Mouse (Mus musculus) cortical plate, adult 2 months (tissue): Measurements from ENCODE around the gene Cacnb4. TPM values are rescaled to one million over a fixed set of nuclear protein-coding genes. Genes with fewer than 3 reads are reported as not detected.

ENCODE experiments used
- H3K27ac ChIP-seq: fragments of 200-500 bp; 2 replicates; pipeline ENCODE4 v1.5.1; 2012; ENCODE audit warnings: low read length, control low read depth, inconsistent platforms; ENCODE audit not compliant: insufficient read depth
- H3K4me1 ChIP-seq: fragments of 200-500 bp; 2 replicates; pipeline ENCODE4 v1.6.1; 2011; ENCODE audit warnings: low read length; ENCODE audit not compliant: control insufficient read depth, insufficient read depth
- H3K4me3 ChIP-seq: fragments of 200-500 bp; 2 replicates; pipeline ENCODE4 v1.5.1; 2011; ENCODE audit warnings: mild to moderate bottlenecking, low read length, control low read depth; ENCODE audit not compliant: insufficient read depth
- CTCF ChIP-seq: fragments of 200-500 bp; IDR thresholded peaks from 2 replicates; pipeline ENCODE4 v1.5.1; 2011; ENCODE audit warnings: mild to moderate bottlenecking, control low read depth, low read length; ENCODE audit not compliant: insufficient read depth; ENCODE audit errors: extremely low read depth
- POLR2A ChIP-seq: fragments of 200-500 bp; IDR thresholded peaks from 2 replicates; pipeline ENCODE4 v1.6.1; 2011; ENCODE audit warnings: mild to moderate bottlenecking, low read length, control low read depth; ENCODE audit not compliant: insufficient read depth; ENCODE audit errors: extremely low read depth
- polyA plus RNA-seq: library from polyadenylated mRNA; depleted of rRNA; stranded (reverse); fragments of >200 nt; gene quantifications from 2 replicates; pipeline ENCODE4 v1.2.3, GENCODE M21; 2012

Gene Cacnb4
- polyA plus RNA-seq, 1 experiment, result 70.3 TPM

DNA sequence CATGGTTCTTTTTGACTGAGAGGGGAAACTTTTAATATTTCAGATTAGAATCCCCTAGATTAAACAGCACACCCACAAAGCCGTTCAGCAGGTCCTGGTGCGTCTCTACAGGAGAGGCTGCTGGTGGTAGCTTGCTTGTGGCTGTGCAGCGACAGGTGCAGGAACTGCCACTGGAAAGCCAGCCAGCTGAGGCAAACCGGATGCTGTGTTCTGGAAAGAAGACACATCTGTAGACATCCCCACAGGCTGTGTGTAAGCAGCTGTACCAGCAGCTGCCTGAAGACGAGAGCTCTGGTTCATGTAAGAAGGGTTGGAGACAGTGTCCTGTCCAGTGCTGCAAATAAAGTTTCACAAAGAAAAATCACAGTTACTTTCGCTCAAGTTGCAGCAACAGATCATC lies 18.0 kb upstream of the Cacnb4 start:
- Histone ChIP-seq H3K4me3 (no peak overlapping the region), H3K4me1 (no peaks in the 10 kb centered on the region), H3K27ac (no peak overlapping the region)
- TF ChIP-seq POLR2A (no peak), CTCF (no peak)

DNA sequence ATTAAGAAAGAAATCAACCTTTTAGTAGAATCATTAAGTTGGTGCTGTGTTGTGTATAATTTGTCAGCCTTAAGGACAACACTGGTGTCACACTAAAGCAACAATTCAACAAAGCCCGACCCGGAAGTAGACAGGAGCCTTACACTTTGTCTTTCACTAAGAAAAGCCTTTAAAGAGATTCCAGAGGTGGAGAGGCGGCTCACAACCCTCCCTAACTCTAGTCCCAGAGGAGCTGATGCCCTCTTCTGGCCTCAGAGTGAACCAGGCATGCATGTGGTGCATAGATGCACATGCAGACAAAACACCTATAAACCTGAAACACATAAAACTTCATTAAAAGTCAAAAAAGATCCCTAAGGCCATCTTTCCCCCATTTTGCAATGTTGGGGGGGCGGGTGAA lies 15.1 kb upstream of the Cacnb4 start:
- Histone ChIP-seq H3K4me1 (no peaks in the 10 kb centered on the region), H3K27ac (no peak overlapping the region), H3K4me3 (no peak overlapping the region)
- TF ChIP-seq POLR2A (no peak), CTCF (0 out of 2 replicates have a peak, but pooled peaks have one; percentile 21)

DNA sequence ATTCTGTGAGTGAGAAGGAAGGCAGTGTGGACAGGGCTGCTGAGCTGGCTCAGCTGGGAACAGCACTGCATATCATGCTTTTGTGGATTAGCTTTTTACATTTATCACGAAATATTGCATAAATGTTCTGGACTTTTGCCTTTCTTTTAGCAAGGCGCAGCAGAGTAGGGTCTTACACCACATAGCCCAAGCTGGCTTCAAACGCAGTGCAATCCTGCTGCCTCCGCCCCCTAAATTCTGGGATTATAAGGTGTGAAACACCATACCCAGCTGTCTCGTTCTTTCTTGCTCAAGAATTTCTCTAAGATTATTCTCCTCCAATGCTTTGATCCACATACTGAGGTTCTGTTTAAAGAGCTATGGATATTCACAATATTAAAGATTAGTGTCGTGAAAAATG lies 10.0 kb upstream of the Cacnb4 start:
- TF ChIP-seq POLR2A (no peak), CTCF (no peak)
- H3K4me3 ChIP-seq, result no peak overlapping the region
- no peak overlapping the region for H3K27ac ChIP-seq
- no peaks in the 10 kb centered on the region for H3K4me1 ChIP-seq

DNA sequence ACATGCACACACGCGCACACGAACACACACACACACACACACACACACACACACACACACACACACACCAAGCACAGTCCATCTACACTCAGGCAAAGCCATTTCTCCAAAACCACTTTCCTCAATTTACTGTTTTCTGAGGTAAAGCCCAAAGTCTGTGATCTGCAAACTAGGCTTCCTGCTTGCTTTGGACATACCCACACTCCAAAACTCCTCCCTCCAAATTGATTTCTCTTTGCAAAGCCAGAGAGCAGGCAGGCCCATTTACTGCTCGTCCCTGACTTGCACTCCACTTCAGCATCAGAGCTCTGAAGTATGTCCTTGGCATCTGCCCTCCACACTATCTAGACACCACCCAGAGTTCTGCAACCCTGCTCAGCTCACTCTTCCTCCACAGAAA lies 958 bp upstream of the Cacnb4 start:
- no peak overlapping the region for H3K27ac ChIP-seq
- TF ChIP-seq POLR2A (no peak), CTCF (no peak)
- H3K4me1 ChIP-seq, result peaks cover 6% of the 10 kb centered on the region
- H3K4me3 ChIP-seq, result no peak overlapping the region

DNA sequence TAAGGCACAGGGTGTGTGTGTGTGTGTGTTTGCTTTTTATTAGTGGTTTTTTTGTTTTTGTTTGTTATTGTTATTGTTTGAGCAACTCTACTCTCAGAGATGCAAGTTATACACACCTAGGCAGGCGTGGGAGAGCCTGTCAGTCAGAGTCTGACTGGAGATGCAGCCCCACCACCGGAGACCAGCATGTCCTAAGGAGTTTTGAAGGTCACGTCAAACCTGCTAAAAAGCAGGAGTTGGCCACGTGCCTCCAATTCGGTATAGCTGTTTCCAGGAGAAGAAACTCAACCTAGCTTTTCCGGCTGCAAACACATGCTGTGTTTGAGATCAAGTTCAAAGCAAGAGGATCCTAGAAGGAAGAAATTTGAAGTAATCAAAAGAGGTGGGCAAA lies 277 bp upstream of the Cacnb4 start:
- peak overlapping the region; percentile 98 for H3K4me3 ChIP-seq
- peaks cover 7% of the 10 kb centered on the region for H3K4me1 ChIP-seq
- peak overlapping the region; percentile 31; the same call in 1 of the 2 replicates for H3K27ac ChIP-seq
- TF ChIP-seq CTCF (no peak), POLR2A (no peak)

DNA sequence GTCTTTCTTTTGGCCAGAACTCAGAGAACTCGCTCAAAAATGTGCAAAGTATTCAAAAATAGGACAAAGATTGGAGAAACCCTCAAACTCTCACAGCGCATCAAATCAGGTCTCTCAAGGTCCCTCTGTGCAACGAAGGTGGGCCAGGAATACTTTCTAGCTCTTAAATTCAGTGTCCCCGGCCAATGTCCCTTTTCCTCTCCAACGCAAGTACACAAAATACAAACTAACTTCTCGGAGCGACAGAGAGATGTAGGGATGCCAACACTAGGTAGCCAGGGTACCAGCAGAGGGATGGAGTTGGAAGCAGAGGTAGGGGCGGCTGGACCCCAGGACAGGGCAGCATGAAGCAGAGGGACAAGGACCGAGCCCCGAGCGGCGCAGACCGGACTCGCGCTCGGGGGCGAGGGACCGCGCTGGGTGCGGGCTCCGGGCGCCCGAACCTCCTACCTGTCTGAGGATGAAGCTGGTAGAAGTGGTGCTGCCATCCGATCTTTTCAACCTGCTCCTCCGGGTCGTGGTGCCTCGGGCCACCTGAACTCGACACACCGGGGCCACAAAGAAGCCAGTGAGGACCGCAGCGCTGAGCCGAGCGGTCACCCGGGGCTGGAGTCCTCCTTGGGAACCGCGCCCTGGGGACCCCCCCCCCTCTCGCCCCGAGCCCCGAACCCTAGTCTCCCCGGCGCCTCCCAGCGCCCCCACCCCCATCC lies 1.2 kb downstream of the Cacnb4 start:
- Histone ChIP-seq H3K4me3 (peak overlapping the region; percentile 98), H3K27ac (peak overlapping the region; percentile 76), H3K4me1 (peaks cover 8% of the 10 kb centered on the region)
- TF ChIP-seq POLR2A (no peak), CTCF (no peak)

DNA sequence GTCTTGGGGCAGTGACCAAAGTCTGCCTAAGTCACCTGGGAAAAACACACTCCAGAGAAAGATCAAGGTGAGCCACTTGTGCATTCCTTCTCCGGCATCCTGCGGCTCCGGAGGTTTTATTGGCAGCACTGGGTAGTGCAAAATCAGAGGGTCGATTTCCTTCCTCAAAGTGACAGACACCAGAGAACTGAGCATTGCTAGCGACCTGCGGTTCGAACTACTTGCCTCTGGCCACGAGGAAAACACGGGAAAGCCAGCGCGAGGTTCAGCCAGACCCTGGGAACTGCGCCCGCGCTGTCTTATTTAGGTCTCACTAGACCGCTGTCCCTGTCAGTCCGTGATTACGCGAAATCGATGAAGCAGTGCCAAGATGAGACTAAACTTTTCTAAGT lies 1.7 kb downstream of the Cacnb4 start:
- no peak overlapping the region for H3K27ac ChIP-seq
- TF ChIP-seq CTCF (no peak), POLR2A (no peak)
- peaks cover 8% of the 10 kb centered on the region for H3K4me1 ChIP-seq
- peak overlapping the region; percentile 98 for H3K4me3 ChIP-seq

DNA sequence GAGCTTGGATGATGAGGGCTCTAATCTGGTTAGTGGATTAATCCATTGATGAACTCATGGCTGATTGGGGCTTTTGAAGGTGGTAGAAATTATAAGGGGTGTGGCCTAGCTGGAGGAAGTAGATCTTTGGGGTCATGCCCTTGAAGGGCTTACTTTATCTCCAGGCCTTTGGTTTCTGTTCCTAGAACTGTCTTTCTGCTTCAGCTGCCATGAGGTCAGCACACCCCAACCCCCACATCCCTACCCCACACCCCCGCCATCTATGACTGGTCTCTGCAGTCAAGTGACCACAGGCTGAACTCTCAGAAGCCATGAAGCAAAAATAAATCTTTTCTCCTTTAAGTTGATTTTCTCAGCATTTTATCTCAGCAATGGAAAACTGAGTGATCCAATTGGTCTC lies 3.5 kb downstream of the Cacnb4 start:
- Histone ChIP-seq H3K4me3 (0 out of 2 replicates have a peak overlapping the region, but pooled peaks have one; percentile 9), H3K4me1 (peaks cover 11% of the 10 kb centered on the region), H3K27ac (no peak overlapping the region)
- no peak for TF ChIP-seq CTCF
- TF ChIP-seq POLR2A, result no peak

DNA sequence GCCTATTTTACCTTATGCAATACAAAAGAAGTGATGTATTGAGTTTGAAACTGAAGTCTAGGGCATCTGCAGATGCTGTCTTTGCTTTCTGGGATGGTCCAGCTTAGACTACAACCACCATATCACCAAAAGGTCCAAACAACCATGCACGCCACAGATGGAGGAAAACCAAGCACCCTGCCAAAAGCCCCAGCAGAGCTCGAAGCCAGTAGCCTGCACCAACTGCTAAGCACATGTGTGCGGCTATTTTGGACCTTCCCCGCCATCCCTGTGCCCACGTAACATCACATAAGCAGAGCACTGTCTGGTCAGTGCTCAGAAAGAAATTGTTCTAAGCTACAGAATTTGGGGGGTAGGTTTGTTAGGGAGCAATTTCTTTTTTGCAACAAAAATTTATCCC lies 5.9 kb downstream of the Cacnb4 start:
- H3K4me1 ChIP-seq, result peaks cover 7% of the 10 kb centered on the region
- TF ChIP-seq POLR2A (no peak), CTCF (no peak)
- no peak overlapping the region for H3K4me3 ChIP-seq
- H3K27ac ChIP-seq, result peak overlapping the region; percentile 66; the same call in 1 of the 2 replicates

DNA sequence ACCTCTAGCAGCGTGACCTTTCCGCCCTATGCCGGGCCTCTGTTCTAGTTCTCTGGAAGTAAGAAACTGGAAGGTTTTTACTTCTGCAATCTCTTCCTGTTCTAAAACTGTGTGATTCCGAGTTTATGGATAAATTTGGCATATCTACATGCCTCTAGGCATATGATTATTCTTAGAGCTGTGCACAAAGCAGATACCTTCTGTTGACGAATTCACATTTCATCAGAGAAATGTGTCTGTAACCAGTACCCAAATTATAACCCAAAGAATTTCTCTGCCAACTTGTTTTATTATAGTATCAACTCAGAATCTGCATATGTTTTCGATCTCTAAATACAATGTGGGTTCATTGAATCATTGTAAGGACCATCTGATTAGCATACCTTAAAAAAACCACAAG lies 8.2 kb downstream of the Cacnb4 start:
- no peak overlapping the region for H3K4me3 ChIP-seq
- H3K4me1 ChIP-seq, result peaks cover 7% of the 10 kb centered on the region
- H3K27ac ChIP-seq, result peak overlapping the region; percentile 35; the same call in 1 of the 2 replicates
- no peak for TF ChIP-seq POLR2A
- TF ChIP-seq CTCF, result no peak

DNA sequence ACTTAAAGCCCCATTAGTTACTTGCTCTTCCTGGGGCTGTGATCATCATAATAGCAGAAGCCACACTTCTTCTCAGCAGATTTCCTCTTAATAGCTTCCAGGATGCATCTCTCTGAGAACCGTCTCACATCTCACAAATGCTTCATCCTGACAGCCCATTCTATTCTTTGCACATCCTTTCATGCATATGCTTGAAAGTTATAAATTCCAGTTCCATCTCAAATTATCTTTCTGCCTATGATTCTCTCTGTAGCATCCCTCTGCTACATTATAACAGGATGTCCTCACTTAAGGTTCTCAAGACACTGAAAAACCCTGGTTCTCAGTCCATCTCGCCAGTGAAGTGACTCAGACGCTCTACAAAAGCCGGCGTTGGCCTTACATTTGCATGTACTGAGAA lies 19.9 kb downstream of the Cacnb4 start:
- peaks cover 17% of the 10 kb centered on the region for H3K4me1 ChIP-seq
- H3K27ac ChIP-seq, result peak overlapping the region; percentile 61; the same call in 1 of the 2 replicates
- TF ChIP-seq CTCF (no peak), POLR2A (no peak)
- H3K4me3 ChIP-seq, result no peak overlapping the region
